Mouse (Mus musculus) splenic B cell, adult 2 months (primary cell): ENCODE measurements at regions not wholly inside any gene's neighbourhood (a gene's known extent, or its start where the extent isn't known, plus 50 kb on each side); places are given as distances from the start of the nearest gene placed in this dataset.

Experiments used
- DNase-seq: peaks from one replicate; pipeline ENCODE4 v3.0.0-alpha.2; 2011; ENCODE audit warnings: low read depth, low spot score
- H3K27me3 ChIP-seq: 2 replicates; pipeline ENCODE4 v1.6.1; 2012; ENCODE audit warnings: mild to moderate bottlenecking, low read length, moderate library complexity, mixed read lengths; ENCODE audit not compliant: control insufficient read depth, poor library complexity, insufficient read depth, severe bottlenecking
- H3K36me3 ChIP-seq: 2 replicates; pipeline ENCODE4 v1.6.1; 2012; ENCODE audit warnings: mild to moderate bottlenecking, low read length, moderate library complexity, mixed read lengths; ENCODE audit not compliant: control insufficient read depth, poor library complexity, insufficient read depth, severe bottlenecking

DNA sequence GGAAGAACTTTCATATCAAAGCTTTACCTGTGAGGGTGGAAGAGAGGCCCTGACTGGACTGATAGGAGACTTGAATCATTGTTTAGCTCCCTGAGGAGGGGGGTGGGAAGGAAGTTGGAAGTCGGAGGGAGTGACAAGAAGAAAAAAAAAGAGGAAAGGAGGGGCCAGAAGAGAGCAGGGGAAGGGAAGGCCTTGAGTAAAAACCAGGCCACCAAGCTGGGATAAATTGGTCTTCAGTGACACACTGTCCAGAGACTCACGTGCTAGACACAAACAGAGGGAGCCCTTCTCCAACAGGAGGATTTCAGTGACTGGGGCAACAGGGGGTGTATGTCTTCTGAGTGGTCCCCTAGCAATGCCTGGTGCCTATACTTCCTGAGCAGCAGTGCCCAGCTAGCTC is 172.9 kb downstream of the Dact1 start:
- no peaks in the 10 kb centered on the region for H3K36me3 ChIP-seq
- no peak for DNase-seq
- no peaks in the 10 kb centered on the region for H3K27me3 ChIP-seq

DNA sequence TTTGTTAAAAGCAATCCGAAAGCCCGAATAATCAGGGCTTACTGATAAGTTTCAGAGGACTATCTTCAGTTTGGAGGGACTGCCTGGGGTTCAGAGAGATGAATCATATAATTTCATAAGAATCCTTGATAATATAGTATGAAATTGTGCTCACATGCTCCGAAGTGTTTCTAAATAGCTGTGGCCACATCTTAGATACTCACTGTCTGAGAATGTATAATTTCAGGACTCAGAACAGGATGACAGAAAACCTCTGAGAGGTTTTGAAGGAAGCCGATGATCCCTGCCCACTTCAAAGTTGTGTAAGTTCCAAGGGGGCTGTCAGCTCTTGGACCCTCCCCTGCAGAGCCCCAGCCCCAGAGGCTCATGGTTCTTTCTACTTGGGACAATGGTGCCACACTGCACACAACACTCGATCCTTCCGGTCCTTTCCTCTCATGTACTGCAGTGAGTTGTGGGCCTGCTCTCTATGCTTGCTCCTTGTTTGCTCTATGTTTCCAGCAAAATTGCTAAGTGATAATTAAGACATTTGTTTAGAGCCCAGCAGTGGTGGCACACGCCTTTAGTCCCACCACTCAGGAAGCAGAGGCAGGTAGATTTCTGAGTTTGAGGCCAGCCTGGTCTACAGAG is 174.0 kb downstream of the Dact1 start:
- H3K36me3 ChIP-seq: no peaks in the 10 kb centered on the region
- no peak for DNase-seq
- no peaks in the 10 kb centered on the region for H3K27me3 ChIP-seq

DNA sequence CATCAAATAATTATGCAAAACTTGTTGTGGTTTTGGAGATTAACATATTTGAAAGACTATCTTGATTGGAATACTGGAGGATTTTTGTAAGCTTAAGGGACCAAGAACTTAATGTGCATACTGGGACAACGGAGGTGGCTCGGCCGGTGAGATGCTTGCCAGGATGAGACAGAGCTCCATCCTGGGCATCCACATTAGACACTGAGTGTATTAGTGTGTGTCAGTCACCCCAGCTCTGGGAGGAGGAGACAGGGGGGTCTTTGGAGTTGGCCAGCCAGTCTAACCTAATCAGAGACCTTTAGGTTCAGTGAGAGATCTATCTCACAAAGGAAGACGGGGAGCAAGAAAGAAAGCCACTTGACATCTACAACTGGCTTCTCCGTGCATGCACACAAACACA is 174.6 kb downstream of the Dact1 start:
- no peak for DNase-seq
- Histone ChIP-seq H3K36me3 (no peaks in the 10 kb centered on the region), H3K27me3 (no peaks in the 10 kb centered on the region)

DNA sequence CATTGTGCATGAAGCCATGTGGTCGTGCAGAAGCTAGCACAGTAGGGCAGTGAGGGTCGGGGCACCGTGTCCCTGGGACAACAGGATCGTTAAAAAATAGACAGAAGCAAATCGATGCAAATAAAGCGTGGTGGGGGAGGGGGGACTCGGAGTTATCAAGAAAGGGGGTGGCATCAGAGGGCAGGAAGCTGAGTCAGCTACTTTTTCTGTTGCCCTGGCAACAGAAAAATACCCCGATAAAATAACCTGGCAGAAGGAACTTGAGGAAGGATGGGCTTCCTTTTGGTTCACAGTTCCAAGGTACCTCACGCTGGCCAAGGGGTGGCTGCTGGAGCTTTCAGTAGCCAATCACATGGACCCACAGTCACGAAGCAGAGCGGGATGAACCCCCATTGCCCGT is 176.4 kb downstream of the Dact1 start:
- DNase-seq: no peak
- H3K27me3 ChIP-seq: no peaks in the 10 kb centered on the region
- no peaks in the 10 kb centered on the region for H3K36me3 ChIP-seq

- DNase-seq: no peak
- Histone ChIP-seq H3K36me3 (no peaks in the 10 kb centered on the region), H3K27me3 (no peaks in the 10 kb centered on the region)
These were observed 178.1 kb downstream of the Dact1 start for GRCm38 (mm10) chr12:71487591-71488435.

GRCm38 (mm10) chr12:71489295-71489694 is 179.6 kb downstream of the Dact1 start:
- no peak for DNase-seq
- H3K27me3 ChIP-seq: no peaks in the 10 kb centered on the region

GRCm38 (mm10) chr12:71494803-71495293 is 185.2 kb downstream of the Dact1 start:
- H3K36me3 ChIP-seq: no peaks in the 10 kb centered on the region
- DNase-seq: no peak
- no peaks in the 10 kb centered on the region for H3K27me3 ChIP-seq

More at GRCm38 (mm10) chr12:71489295-71489694, 179.6 kb downstream of the Dact1 start:
- no peaks in the 10 kb centered on the region for H3K36me3 ChIP-seq

GRCm38 (mm10) chr12:71498246-71499029 is 188.8 kb downstream of the Dact1 start:
- Histone ChIP-seq H3K27me3 (no peaks in the 10 kb centered on the region), H3K36me3 (no peaks in the 10 kb centered on the region)
- no peak for DNase-seq

GRCm38 (mm10) chr12:71501299-71501810 is 191.7 kb downstream of the Dact1 start:
- DNase-seq: no peak

DNA sequence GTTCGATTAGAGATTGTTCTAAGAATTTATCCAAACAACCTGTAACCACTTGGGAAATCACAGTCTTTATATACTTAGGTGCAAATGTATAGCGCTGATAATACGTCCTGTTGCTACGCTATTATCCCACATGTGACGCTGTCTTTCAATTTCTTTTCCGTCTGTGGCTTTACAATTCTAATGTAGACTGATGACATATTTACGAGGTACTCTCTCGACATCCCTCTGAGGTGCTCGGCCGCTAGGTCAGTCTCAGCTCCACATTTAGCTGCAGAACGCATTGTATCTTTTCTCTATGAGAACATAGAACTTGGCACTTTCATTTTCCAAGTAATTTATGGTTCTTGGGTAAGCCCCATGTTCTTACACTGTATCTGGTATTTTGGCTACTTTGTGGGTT is 193.6 kb downstream of the Dact1 start:
- no peak for DNase-seq
- no peaks in the 10 kb centered on the region for H3K27me3 ChIP-seq
- H3K36me3 ChIP-seq: no peaks in the 10 kb centered on the region

More at GRCm38 (mm10) chr12:71501299-71501810, 191.7 kb downstream of the Dact1 start:
- no peaks in the 10 kb centered on the region for H3K27me3 ChIP-seq
- no peaks in the 10 kb centered on the region for H3K36me3 ChIP-seq

- H3K36me3 ChIP-seq: no peaks in the 10 kb centered on the region
- no peak for DNase-seq
- no peaks in the 10 kb centered on the region for H3K27me3 ChIP-seq
These were observed 196.5 kb downstream of the Dact1 start for GRCm38 (mm10) chr12:71506206-71506605.

GRCm38 (mm10) chr12:71506716-71507115 is 197.0 kb downstream of the Dact1 start:
- no peak for DNase-seq
- Histone ChIP-seq H3K27me3 (no peaks in the 10 kb centered on the region), H3K36me3 (no peaks in the 10 kb centered on the region)

DNA sequence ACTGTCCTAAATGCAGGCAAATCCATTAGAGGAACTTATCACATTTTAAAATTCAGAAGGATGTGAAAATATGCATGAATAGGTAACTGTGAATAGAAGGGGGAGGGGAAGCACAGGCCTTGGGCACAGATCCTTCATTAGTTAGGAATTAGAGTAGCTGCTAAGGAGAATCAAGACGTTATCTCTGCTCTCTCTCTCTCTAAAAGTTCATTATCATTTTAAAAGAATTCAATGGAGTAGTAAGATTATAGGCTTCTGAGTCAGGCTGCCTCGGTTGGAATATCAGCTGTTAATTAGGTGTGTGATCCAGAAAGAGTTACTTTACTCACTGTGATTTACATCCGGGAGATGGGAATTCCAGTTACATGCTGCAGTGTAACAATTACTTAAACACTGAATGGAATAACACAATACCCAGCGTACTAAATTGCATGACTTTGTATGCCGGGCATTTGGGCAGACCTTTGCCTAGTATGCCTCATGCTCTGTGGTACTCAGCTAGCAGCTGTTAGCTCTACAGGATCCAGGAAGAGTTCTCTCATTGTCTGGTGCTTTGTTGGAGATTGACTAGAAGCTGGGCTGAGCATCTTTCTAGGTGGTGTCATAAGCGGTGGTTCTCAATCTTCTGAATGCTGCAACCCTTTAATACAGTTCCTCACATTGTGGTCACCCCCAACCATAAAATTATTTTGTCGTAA is 203.4 kb downstream of the Dact1 start:
- no peak for DNase-seq
- Histone ChIP-seq H3K36me3 (no peaks in the 10 kb centered on the region), H3K27me3 (no peaks in the 10 kb centered on the region)

DNA sequence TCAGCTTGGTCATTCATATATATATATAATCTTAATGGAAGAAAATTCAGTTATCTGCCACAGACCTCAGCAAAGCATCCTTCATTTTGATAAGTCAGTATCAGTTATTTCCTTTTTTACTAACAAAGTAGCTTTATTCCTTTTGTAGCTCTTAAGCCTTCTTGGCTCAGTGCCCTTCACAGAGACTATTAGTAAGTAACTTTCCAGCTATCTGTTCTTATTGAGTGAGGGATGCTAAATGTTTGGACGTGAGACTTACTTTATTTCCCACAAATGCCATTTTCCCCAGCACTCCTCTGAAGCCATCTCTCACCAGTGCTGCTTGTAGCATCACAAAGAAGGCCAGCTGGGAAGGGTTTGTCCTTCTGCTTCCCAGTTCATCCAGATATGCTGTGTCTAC is 209.8 kb downstream of the Dact1 start:
- no peaks in the 10 kb centered on the region for H3K36me3 ChIP-seq
- DNase-seq: no peak
- H3K27me3 ChIP-seq: no peaks in the 10 kb centered on the region
